Mouse (Mus musculus) hindbrain, embryonic 10.5 days (tissue): ENCODE data around the gene Cbx5. TPM values are rescaled to one million over a fixed set of nuclear protein-coding genes. Genes with fewer than 3 reads are reported as not detected.

ENCODE experiments used
- DNase-seq: peaks from one replicate; pipeline ENCODE4 v3.0.0-alpha.2; 2017; ENCODE audit warnings: low spot score
- H3K27ac ChIP-seq: fragments of 300-500 bp; sonication (generic); 2 replicates; pipeline ENCODE4 v1.5.1; 2016; ENCODE audit warnings: mild to moderate bottlenecking, moderate library complexity
- H3K27me3 ChIP-seq: fragments of 300-500 bp; sonication (generic); 2 replicates; pipeline ENCODE4 v1.6.1; 2016; ENCODE audit warnings: mild to moderate bottlenecking; ENCODE audit not compliant: poor library complexity, insufficient read depth, severe bottlenecking
- H3K36me3 ChIP-seq: fragments of 300-500 bp; sonication (generic); 2 replicates; pipeline ENCODE4 v1.6.1; 2016; ENCODE audit warnings: mild to moderate bottlenecking, moderate library complexity
- H3K4me1 ChIP-seq: fragments of 300-500 bp; sonication (generic); replicated peaks from 2 replicates; pipeline ENCODE4 v1.6.1; 2016; ENCODE audit warnings: mild to moderate bottlenecking
- H3K4me3 ChIP-seq: fragments of 300-500 bp; sonication (generic); 2 replicates; pipeline ENCODE4 v1.5.1; 2016; ENCODE audit warnings: mild to moderate bottlenecking, moderate library complexity
- H3K9me3 ChIP-seq: fragments of 300-500 bp; sonication (generic); 2 replicates; pipeline ENCODE4 v1.6.1; 2016; ENCODE audit warnings: mild to moderate bottlenecking, moderate library complexity
- WGBS: fragments of 180-500 bp; shearing (Covaris S2); methylation state at CpG from one replicate; pipeline ENCODE4 v1.1.7; 2016; 5-methylcytosine and 5-hydroxymethylcytosine counted together
- microRNA counts: library from miRNA; unstranded; fragments of <30 nt; microRNA quantifications from one replicate; lab custom pipeline; 2017
- polyA plus RNA-seq: library from polyadenylated mRNA; unstranded; fragments of >200 nt; fragmentation: Nextera tagmentation; extraction: Ambion mirVana; gene quantifications from 2 replicates; pipeline ENCODE4 v1.2.1, GENCODE M21; 2016

Cbx5 gene
- polyA plus RNA-seq, 1 experiment from 2014 or later: 157 TPM

- Histone ChIP-seq H3K4me3 (peak overlapping the region; percentile 28), H3K36me3 (peaks cover 4% of the 10 kb centered on the region; the same call in 1 of the 2 replicates), H3K27ac (peak overlapping the region; percentile 80), H3K27me3 (peaks cover 41% of the 10 kb centered on the region), H3K9me3 (no peaks in the 10 kb centered on the region), H3K4me1 (peaks cover 25% of the 10 kb centered on the region)
- 21% methylated on average over 32 of the region's 32 CpGs for WGBS
- no peak for DNase-seq
Measured at GRCm38 (mm10) chr15:103155366-103156321, 84.0 kb downstream of the Cbx5 start.

GRCm38 (mm10) chr15:103152890-103153610 is 86.6 kb downstream of the Cbx5 start:
- Histone ChIP-seq H3K27ac (no peak overlapping the region), H3K4me3 (no peak overlapping the region), H3K27me3 (peaks cover 61% of the 10 kb centered on the region), H3K9me3 (no peaks in the 10 kb centered on the region), H3K4me1 (peaks cover 25% of the 10 kb centered on the region), H3K36me3 (peaks cover 4% of the 10 kb centered on the region; the same call in 1 of the 2 replicates)
- WGBS: 88% methylated on average over 4 of the region's 4 CpGs
- no peak for DNase-seq

DNA sequence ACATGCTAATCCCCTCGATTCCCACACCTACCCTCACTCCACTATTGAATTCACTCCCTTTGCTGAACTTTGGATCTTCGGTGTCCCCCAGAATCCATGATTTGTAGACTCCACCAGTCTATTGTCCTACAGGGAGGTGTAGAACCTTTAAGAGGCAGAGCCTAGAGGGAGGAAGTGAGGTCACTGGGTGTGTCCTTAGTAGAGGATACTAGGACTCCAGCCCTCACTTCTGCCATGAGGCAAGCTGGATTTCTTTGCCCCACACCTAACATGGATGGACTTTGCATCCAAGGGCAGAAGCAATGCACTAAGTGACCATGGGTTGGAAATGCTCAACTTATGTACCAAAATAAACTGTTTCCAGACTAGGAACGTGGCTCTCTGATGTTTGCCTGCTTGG is 87.2 kb downstream of the Cbx5 start:
- Histone ChIP-seq H3K27ac (no peak overlapping the region), H3K9me3 (no peaks in the 10 kb centered on the region), H3K27me3 (peaks cover 63% of the 10 kb centered on the region), H3K4me1 (peaks cover 28% of the 10 kb centered on the region), H3K4me3 (no peak overlapping the region), H3K36me3 (0 out of 2 replicates have a peak, but pooled peaks cover under 1% of the 10 kb centered on the region)
- WGBS: 87% methylated on average over 3 of the region's 3 CpGs
- no peak for DNase-seq

DNA sequence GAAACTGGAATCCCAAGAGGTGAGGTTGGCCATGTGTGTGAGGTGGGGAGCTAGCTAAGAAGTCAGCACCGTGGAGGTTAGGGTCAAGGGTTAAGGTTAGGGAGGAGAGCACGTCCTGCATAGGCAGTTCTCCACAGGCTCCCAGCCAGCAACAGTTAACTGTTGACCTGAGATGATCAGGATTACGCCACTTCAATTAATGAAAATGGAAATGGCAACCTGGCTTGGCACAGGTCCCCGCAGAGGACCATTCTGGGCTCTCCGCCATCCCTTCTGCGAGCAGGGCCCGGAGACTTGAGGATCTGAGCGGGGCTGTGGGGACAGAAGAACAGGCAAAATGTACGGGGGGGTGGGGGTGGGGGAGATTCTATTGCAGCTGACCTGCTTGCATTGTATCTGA is 91.8 kb downstream of the Cbx5 start:
- H3K36me3 ChIP-seq: no peaks in the 10 kb centered on the region
- peaks cover 84% of the 10 kb centered on the region for H3K27me3 ChIP-seq
- H3K4me3 ChIP-seq: no peak overlapping the region
- H3K27ac ChIP-seq: no peak overlapping the region
- 55% methylated on average over 9 of the region's 9 CpGs for WGBS
- no peak for DNase-seq
- peaks cover 19% of the 10 kb centered on the region for H3K4me1 ChIP-seq
- no peaks in the 10 kb centered on the region for H3K9me3 ChIP-seq

- Histone ChIP-seq H3K36me3 (no peaks in the 10 kb centered on the region), H3K9me3 (no peaks in the 10 kb centered on the region), H3K27me3 (peaks cover 86% of the 10 kb centered on the region), H3K27ac (no peak overlapping the region), H3K4me1 (peaks cover 19% of the 10 kb centered on the region), H3K4me3 (peak overlapping the region; percentile 57)
- no peak for DNase-seq
- 8% methylated on average over 3 of the region's 3 CpGs for WGBS
Measured at GRCm38 (mm10) chr15:103147422-103147690, 92.3 kb downstream of the Cbx5 start.

GRCm38 (mm10) chr15:103146627-103147421 is 92.8 kb downstream of the Cbx5 start:
- H3K36me3 ChIP-seq: no peaks in the 10 kb centered on the region
- under 1% methylated on average over 57 of the region's 57 CpGs for WGBS
- peaks cover 19% of the 10 kb centered on the region for H3K4me1 ChIP-seq
- peak; percentile 51 for DNase-seq
- peak overlapping the region; percentile 84 for H3K27ac ChIP-seq
- H3K4me3 ChIP-seq: peak overlapping the region; percentile 57
- H3K27me3 ChIP-seq: peaks cover 88% of the 10 kb centered on the region
- H3K9me3 ChIP-seq: no peaks in the 10 kb centered on the region

GRCm38 (mm10) chr15:103145635-103146299 is 93.8 kb downstream of the Cbx5 start:
- Histone ChIP-seq H3K9me3 (no peaks in the 10 kb centered on the region), H3K4me1 (peaks cover 19% of the 10 kb centered on the region), H3K4me3 (peak overlapping the region; percentile 57; the same call in 1 of the 2 replicates), H3K27me3 (peaks cover 89% of the 10 kb centered on the region), H3K36me3 (no peaks in the 10 kb centered on the region), H3K27ac (no peak overlapping the region)
- no peak for DNase-seq
- 67% methylated on average over 11 of the region's 11 CpGs for WGBS

DNA sequence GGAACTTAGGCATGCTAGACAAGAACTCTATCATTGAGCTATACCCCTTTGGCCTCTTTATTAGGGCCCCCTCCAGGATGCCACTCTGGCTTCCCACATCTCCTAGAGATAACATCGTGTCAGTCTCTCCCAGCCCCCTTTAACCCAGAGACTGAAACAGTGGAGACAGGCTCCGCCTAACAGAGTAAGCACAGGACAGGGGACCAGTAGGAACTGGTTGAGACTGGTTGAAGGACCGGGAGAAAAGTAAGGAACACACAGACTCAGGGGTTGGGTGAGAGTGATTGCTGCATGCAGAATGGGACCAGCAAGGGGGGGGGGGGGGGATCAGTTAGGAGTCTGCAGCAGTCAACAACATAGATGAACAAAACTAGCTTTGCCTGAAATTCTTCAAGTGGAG is 95.4 kb downstream of the Cbx5 start:
- no peaks in the 10 kb centered on the region for H3K9me3 ChIP-seq
- peaks cover 94% of the 10 kb centered on the region for H3K27me3 ChIP-seq
- H3K27ac ChIP-seq: no peak overlapping the region
- H3K4me1 ChIP-seq: peaks cover 19% of the 10 kb centered on the region
- 51% methylated on average over 3 of the region's 3 CpGs for WGBS
- DNase-seq: no peak
- no peak overlapping the region for H3K4me3 ChIP-seq
- no peaks in the 10 kb centered on the region for H3K36me3 ChIP-seq

MicroRNA genes within 50 kb of the gene (microRNA counts, 519-probe panel; counts per million panel counts)
- microRNA mmu-miR-148b (lab: Ali Mortazavi, UCI): 3,546 counts per million, percentile 85 among the panel's probes with 10 or more counts

Other genes starting within 250 kb of the Cbx5 start
- gene Hoxc8, start 249.2 kb downstream of the Cbx5 start, polyA plus RNA-seq: not detected in 2 replicates
- not detected in 2 replicates for gene Hoxc6, start 241.6 kb downstream of the Cbx5 start, polyA plus RNA-seq
- 1.5 and 29.6 TPM in 2 replicates for gene Hoxc4, start 220.9 kb downstream of the Cbx5 start, polyA plus RNA-seq
- 24.3 TPM in 2 replicates for gene Smug1, start 72.7 kb downstream of the Cbx5 start, polyA plus RNA-seq
- gene Hnrnpa1, start 616 bp upstream of the Cbx5 start, polyA plus RNA-seq: 1,344 and 1,669 TPM in 2 replicates
- 7.3 and 8.5 TPM in 2 replicates for gene Nfe2, start 18.6 kb upstream of the Cbx5 start, polyA plus RNA-seq
- 288 and 299 TPM in 2 replicates for gene Copz1, start 32.9 kb upstream of the Cbx5 start, polyA plus RNA-seq
- gene Gpr84, start 70.8 kb upstream of the Cbx5 start, polyA plus RNA-seq: 0.31 and 0.36 TPM in 2 replicates
- gene Zfp385a, start 100.3 kb upstream of the Cbx5 start, polyA plus RNA-seq: 24.9 and 26.3 TPM in 2 replicates
- 23.5 and 23.8 TPM in 2 replicates for gene Itga5, start 126.9 kb upstream of the Cbx5 start, polyA plus RNA-seq
- not detected in 2 replicates for gene Gtsf1, start 190.7 kb upstream of the Cbx5 start, polyA plus RNA-seq
- gene Gtsf2, start 208.7 kb upstream of the Cbx5 start, polyA plus RNA-seq: not detected in 2 replicates
- gene Nckap1l, start 214.0 kb upstream of the Cbx5 start, polyA plus RNA-seq: 1.9 and 2.7 TPM in 2 replicates